24 mouse cellular contexts compared by ENCODE assay signal in the genomic region with DNA sequence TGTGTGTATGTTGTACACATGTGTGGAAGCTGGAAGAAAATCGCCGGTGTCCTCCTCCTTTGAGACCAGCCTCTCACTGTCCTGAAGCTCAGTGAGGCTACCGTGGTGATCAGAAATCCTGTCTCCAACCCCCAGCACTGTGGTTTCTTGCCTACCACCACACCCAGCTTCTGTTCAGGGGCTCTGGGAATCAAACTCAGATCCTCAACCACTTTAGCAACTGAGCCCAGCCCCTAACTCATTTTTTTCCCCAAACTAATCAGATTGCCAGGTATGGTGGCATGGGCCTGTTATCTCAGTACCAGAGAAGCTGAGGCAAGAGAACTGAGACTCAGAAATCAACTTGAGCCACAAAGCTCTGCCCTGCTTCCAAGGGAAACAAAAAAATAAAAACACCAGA. TPM values are rescaled to one million over a fixed set of nuclear protein-coding genes. Genes with fewer than 3 reads are reported as not detected.
DNase-seq lines count a peak whose midpoint lies in the region; ATAC-seq and TF ChIP-seq lines count a peak whose summit lies in the region.
"Had no signal": no experiment of that assay in that cellular context is flagged by ENCODE, and none has a peak within 500 bp of the region (broad histone marks: within the 10 kb centered on the region; RNA-seq: fewer than 3 reads in every experiment).

No protein-coding gene starts in this region.

- 61% methylated on average over 3 of the region's 3 CpGs for WGBS in heart, postnatal 0 days
- 31% methylated on average over 3 of the region's 3 CpGs for WGBS in embryonic facial prominence, embryonic 14.5 days

- no peak for DNase-seq in gastrocnemius, adult 2 months
- no peak for DNase-seq in gastrocnemius, postnatal 14 days
- DNase-seq in heart, postnatal 0 days (ENCODE audit: low spot score), result no peak
- no peak for DNase-seq in heart, adult 8-10 months (ENCODE audit: low spot score)
- DNase-seq in NIH3T3 (ENCODE audit: low read depth), result peak; percentile 5
- DNase-seq in embryonic facial prominence, embryonic 14.5 days (ENCODE audit: low spot score), result no peak
- no peak for DNase-seq in urinary bladder, postnatal 10 days (ENCODE audit: low spot score)
- no peak for DNase-seq in frontal cortex, postnatal 10 days (ENCODE audit: low spot score in 2 of 2)
- DNase-seq: adrenal gland, postnatal 25 days; cerebellum, adult 11-12 months; cerebellum, postnatal 14 days; kidney, adult 2 months; kidney, postnatal 14 days; lung, postnatal 10 days; midbrain, embryonic 14.5 days; right cerebral cortex, postnatal 14 days; spleen, adult 18-20 months; thymus, adult 18-20 months had no signal

- H3K4me3 ChIP-seq in gastrocnemius, adult 2 months, result no peak overlapping the region
- H3K4me3 ChIP-seq in heart, postnatal 0 days (ENCODE audit: low read depth, low read length), result no peak overlapping the region
- H3K4me3 ChIP-seq in embryonic facial prominence, embryonic 14.5 days (ENCODE audit: low read depth, low read length), result no peak overlapping the region
- H3K4me3 ChIP-seq: hindbrain, embryonic 13.5 days; layer of hippocampus, adult 2 months; neural tube, embryonic 15.5 days had no signal

- TF ChIP-seq EP300 in heart, postnatal 0 days (IDR thresholded peaks at IDR 0.05; ENCODE audit: low read depth), result no peak

- H3K9me3 ChIP-seq in heart, postnatal 0 days (replicated peaks; ENCODE audit: control insufficient read depth, low read length), result no peaks in the 10 kb centered on the region
- H3K9me3 ChIP-seq in embryonic facial prominence, embryonic 14.5 days (ENCODE audit: control insufficient read depth, low read length), result no peaks in the 10 kb centered on the region
- H3K9me3 ChIP-seq: G1E; hindbrain, embryonic 13.5 days; neural tube, embryonic 15.5 days had no signal

- 0 out of 2 replicates have a peak overlapping the region, but pooled peaks have one; percentile 13 for H3K9ac ChIP-seq in heart, postnatal 0 days (replicated peaks; ENCODE audit: low read depth, low read length)
- H3K9ac ChIP-seq in embryonic facial prominence, embryonic 14.5 days (ENCODE audit: low read depth, low read length), result no peak overlapping the region
- H3K9ac ChIP-seq: forebrain, postnatal 0 days; hindbrain, embryonic 13.5 days; neural tube, embryonic 15.5 days had no signal

- no peak overlapping the region for H3K4me2 ChIP-seq in heart, postnatal 0 days (ENCODE audit: low read depth, low read length)
- H3K4me2 ChIP-seq in embryonic facial prominence, embryonic 14.5 days (ENCODE audit: low read depth, low read length), result peak overlapping the region; percentile 7; the same call in 1 of the 2 replicates
- H3K4me2 ChIP-seq: hindbrain, embryonic 13.5 days; neural tube, embryonic 15.5 days had no signal

- ATAC-seq in heart, postnatal 0 days (ENCODE audit: insufficient read depth, low read depth), result no peak
- no peak for ATAC-seq in embryonic facial prominence, embryonic 14.5 days (ENCODE audit: low read depth)
- ATAC-seq: inflammation-experienced regulatory T-cells, adult 6 months had no signal

- intact Hi-C loops in gastrocnemius, adult 2 months (cut with DNase I), result no loop called here
- intact Hi-C loops in gastrocnemius, postnatal 14 days (cut with DNase I; ENCODE audit: low total_unique reads), result no loop called here

- no peaks in the 10 kb centered on the region for H3K36me3 ChIP-seq in heart, postnatal 0 days (replicated peaks; ENCODE audit: control insufficient read depth, insufficient read depth, low read length)
- H3K36me3 ChIP-seq in embryonic facial prominence, embryonic 14.5 days (ENCODE audit: control insufficient read depth, insufficient read depth, low read length), result no peaks in the 10 kb centered on the region
- H3K36me3 ChIP-seq: G1E; hindbrain, embryonic 13.5 days; neural tube, embryonic 15.5 days had no signal

- TF ChIP-seq CTCF in gastrocnemius, adult 2 months (IDR thresholded peaks at IDR 0.05), result no peak
- TF ChIP-seq CTCF in heart, postnatal 0 days (IDR thresholded peaks at IDR 0.05; ENCODE audit: low read depth), result no peak

- peaks cover 12% of the 10 kb centered on the region for H3K4me1 ChIP-seq in heart, postnatal 0 days (ENCODE audit: control insufficient read depth, insufficient read depth)
- H3K4me1 ChIP-seq in embryonic facial prominence, embryonic 14.5 days (ENCODE audit: control insufficient read depth, insufficient read depth, low read length), result peaks cover 24% of the 10 kb centered on the region
- H3K4me1 ChIP-seq: hindbrain, embryonic 13.5 days; neural tube, embryonic 15.5 days had no signal

- H3K27me3 ChIP-seq in heart, postnatal 0 days (ENCODE audit: control insufficient read depth, insufficient read depth, low read length), result no peaks in the 10 kb centered on the region
- H3K27me3 ChIP-seq in embryonic facial prominence, embryonic 14.5 days (replicated peaks; ENCODE audit: control insufficient read depth, insufficient read depth, low read length), result no peaks in the 10 kb centered on the region
- H3K27me3 ChIP-seq: hindbrain, embryonic 13.5 days; neural tube, embryonic 15.5 days had no signal

- H3K27ac ChIP-seq in gastrocnemius, adult 2 months, result peak overlapping the region; percentile 78
- H3K27ac ChIP-seq in heart, postnatal 0 days (ENCODE audit: low read depth), result no peak overlapping the region
- peak overlapping the region; percentile 86 for H3K27ac ChIP-seq in embryonic facial prominence, embryonic 14.5 days (replicated peaks; ENCODE audit: low read depth, low read length)
- H3K27ac ChIP-seq: hindbrain, embryonic 13.5 days; layer of hippocampus, adult 2 months; neural tube, embryonic 15.5 days had no signal

RNA-seq across cellular contexts. Expression of gene Cdc14b, which starts 39.3 kb away (rescaled TPM):
- 1 to 10 TPM; 6.3 to 6.8 TPM for total RNA-seq in gastrocnemius, adult 2 months (2021)
- 1 to 10 TPM; 4.0 to 4.4 TPM for total RNA-seq in gastrocnemius, postnatal 14 days (2021)
- 5.6 and 12.3 TPM in 2 replicates for total RNA-seq in heart, postnatal 0 days (2014; rRNA removed; ENCODE audit: low replicate concordance)
- polyA plus RNA-seq in heart, postnatal 0 days (2015; fragmentation: Nextera tagmentation; extraction: Ambion mirVana), result 7.6 and 11.6 TPM in 2 replicates
- 10 to 100 TPM in 2 of 4 experiments, 1 to 10 TPM in 2; 7.7 to 11.5 (median 9.7) TPM for total RNA-seq in heart, adult 8-10 months (2022)
- polyA plus RNA-seq in embryonic facial prominence, embryonic 14.5 days (2014; fragmentation: Nextera tagmentation; extraction: Ambion mirVana), result 12.7 and 14.7 TPM in 2 replicates
